Mouse (Mus musculus): ENCODE results near the gene Zbtb42. TPM values are rescaled to one million over a fixed set of nuclear protein-coding genes. Genes with fewer than 3 reads are reported as not detected.

The Zbtb42 gene
- polyA plus RNA-seq, 1 experiment from 2014 or later, result 0.98 TPM

- H3K27ac ChIP-seq (replicated peaks), result no peak overlapping the region
- peaks cover 7% of the 10 kb centered on the region for H3K27me3 ChIP-seq
- 17% methylated on average over 15 of the region's 15 CpGs for WGBS
- H3K9me3 ChIP-seq, result no peaks in the 10 kb centered on the region
- peaks cover 7% of the 10 kb centered on the region for H3K4me1 ChIP-seq
- no peaks in the 10 kb centered on the region for H3K36me3 ChIP-seq
- H3K4me3 ChIP-seq, result no peak overlapping the region
- no peak overlapping the region for H3K4me2 ChIP-seq (replicated peaks)
- 0 out of 2 replicates have a peak, but pooled peaks have one; percentile 23 for ATAC-seq (replicated peaks)
- no peak overlapping the region for H3K9ac ChIP-seq (replicated peaks)
These were observed 21.9 kb downstream of the Zbtb42 start for GRCm38 (mm10) chr12:112700522-112700921.

- Histone ChIP-seq H3K9me3 (no peaks in the 10 kb centered on the region), H3K4me3 (no peak overlapping the region), H3K9ac (replicated peaks) (no peak overlapping the region), H3K27me3 (peaks cover 8% of the 10 kb centered on the region), H3K36me3 (no peaks in the 10 kb centered on the region), H3K4me2 (replicated peaks) (no peak overlapping the region), H3K27ac (replicated peaks) (no peak overlapping the region), H3K4me1 (peaks cover 13% of the 10 kb centered on the region)
- no peak for ATAC-seq (replicated peaks)
- 73% methylated on average over 6 of the region's 6 CpGs for WGBS
These were observed 24.0 kb downstream of the Zbtb42 start for GRCm38 (mm10) chr12:112702374-112703320.

- Histone ChIP-seq H3K4me2 (replicated peaks) (peak overlapping the region; percentile 34), H3K27ac (replicated peaks) (no peak overlapping the region), H3K9ac (replicated peaks) (no peak overlapping the region), H3K9me3 (no peaks in the 10 kb centered on the region), H3K4me1 (peaks cover 6% of the 10 kb centered on the region), H3K36me3 (no peaks in the 10 kb centered on the region), H3K27me3 (peaks cover 6% of the 10 kb centered on the region; the same call in 1 of the 2 replicates), H3K4me3 (peak overlapping the region; percentile 20)
- ATAC-seq (replicated peaks), result peak; percentile 86
- WGBS, result 14% methylated on average over 32 of the region's 32 CpGs
These were observed 28.3 kb downstream of the Zbtb42 start for GRCm38 (mm10) chr12:112706704-112707572.

- peak overlapping the region; percentile 34 for H3K4me2 ChIP-seq (replicated peaks)
- no peaks in the 10 kb centered on the region for H3K9me3 ChIP-seq
- no peak overlapping the region for H3K27ac ChIP-seq (replicated peaks)
- H3K4me3 ChIP-seq, result peak overlapping the region; percentile 20; the same call in 1 of the 2 replicates
- H3K4me1 ChIP-seq, result peaks cover 6% of the 10 kb centered on the region
- ATAC-seq (replicated peaks), result peak; percentile 28; the same call in 1 of the 2 replicates
- no peaks in the 10 kb centered on the region for H3K36me3 ChIP-seq
- WGBS, result 29% methylated on average over 8 of the region's 8 CpGs
- peaks cover 6% of the 10 kb centered on the region; the same call in 1 of the 2 replicates for H3K27me3 ChIP-seq
- H3K9ac ChIP-seq (replicated peaks), result no peak overlapping the region
These were observed 28.9 kb downstream of the Zbtb42 start for GRCm38 (mm10) chr12:112707573-112707869.

GRCm38 (mm10) chr12:112713984-112714383, 35.4 kb downstream of the Zbtb42 start:
- ATAC-seq (replicated peaks), result peak; percentile 58
- WGBS, result 61% methylated on average over 3 of the region's 3 CpGs
- no peak overlapping the region for H3K9ac ChIP-seq (replicated peaks)

GRCm38 (mm10) chr12:112717140-112717539, 38.5 kb downstream of the Zbtb42 start:
- H3K27me3 ChIP-seq, result no peaks in the 10 kb centered on the region
- H3K9me3 ChIP-seq, result no peaks in the 10 kb centered on the region
- 32% methylated on average over 7 of the region's 7 CpGs for WGBS
- H3K9ac ChIP-seq (replicated peaks), result no peak overlapping the region
- H3K4me3 ChIP-seq, result no peak overlapping the region
- peaks cover 16% of the 10 kb centered on the region for H3K4me1 ChIP-seq
- no peak overlapping the region for H3K27ac ChIP-seq (replicated peaks)
- no peak for ATAC-seq (replicated peaks)
- no peaks in the 10 kb centered on the region for H3K36me3 ChIP-seq
- H3K4me2 ChIP-seq (replicated peaks), result no peak overlapping the region

More at GRCm38 (mm10) chr12:112713984-112714383, 35.4 kb downstream of the Zbtb42 start:
- Histone ChIP-seq H3K9me3 (no peaks in the 10 kb centered on the region), H3K4me3 (no peak overlapping the region), H3K4me2 (replicated peaks) (no peak overlapping the region), H3K36me3 (no peaks in the 10 kb centered on the region), H3K27me3 (peaks cover 3% of the 10 kb centered on the region; the same call in 1 of the 2 replicates), H3K4me1 (peaks cover 11% of the 10 kb centered on the region), H3K27ac (replicated peaks) (peak overlapping the region; percentile 64)

GRCm38 (mm10) chr12:112718995-112719394, 40.4 kb downstream of the Zbtb42 start:
- Histone ChIP-seq H3K36me3 (no peaks in the 10 kb centered on the region), H3K4me1 (peaks cover 25% of the 10 kb centered on the region), H3K27ac (replicated peaks) (no peak overlapping the region), H3K9ac (replicated peaks) (no peak overlapping the region), H3K9me3 (no peaks in the 10 kb centered on the region), H3K4me3 (no peak overlapping the region), H3K4me2 (replicated peaks) (no peak overlapping the region), H3K27me3 (no peaks in the 10 kb centered on the region)
- no peak for ATAC-seq (replicated peaks)
- 72% methylated on average over 5 of the region's 5 CpGs for WGBS

GRCm38 (mm10) chr12:112720216-112720615, 41.6 kb downstream of the Zbtb42 start, which contains the start of gene Cep170b:
TSS of gene Cep170b (plus strand) at chr12:112720455.
- no peaks in the 10 kb centered on the region for H3K9me3 ChIP-seq
- no peak for ATAC-seq (replicated peaks)
- peaks cover 24% of the 10 kb centered on the region for H3K4me1 ChIP-seq
- peak within 1 kb of the TSS; percentile 80; the same call in 1 of the 2 replicates for H3K9ac ChIP-seq (replicated peaks)
- no peak within 1 kb of the TSS for H3K27ac ChIP-seq (replicated peaks)
- H3K36me3 ChIP-seq, result no peaks in the 10 kb centered on the region
- 78% methylated on average over 6 of the region's 6 CpGs for WGBS
- peak within 1 kb of the TSS; percentile 85 for H3K4me2 ChIP-seq (replicated peaks)
- no peaks in the 10 kb centered on the region for H3K27me3 ChIP-seq
- H3K4me3 ChIP-seq, result peak within 1 kb of the TSS; percentile 78

GRCm38 (mm10) chr12:112720890-112721423, 42.3 kb downstream of the Zbtb42 start:
- WGBS, result 42% methylated on average over 12 of the region's 12 CpGs
- no peak overlapping the region for H3K27ac ChIP-seq (replicated peaks)

GRCm38 (mm10) chr12:112721424-112722239, 43.0 kb downstream of the Zbtb42 start:
- Histone ChIP-seq H3K4me3 (peak overlapping the region; percentile 78), H3K4me1 (peaks cover 36% of the 10 kb centered on the region), H3K4me2 (replicated peaks) (peak overlapping the region; percentile 85), H3K9ac (replicated peaks) (peak overlapping the region; percentile 80), H3K27me3 (no peaks in the 10 kb centered on the region), H3K9me3 (no peaks in the 10 kb centered on the region), H3K27ac (replicated peaks) (peak overlapping the region; percentile 59; the same call in 1 of the 2 replicates), H3K36me3 (no peaks in the 10 kb centered on the region)
- peak; percentile 45 for ATAC-seq (replicated peaks)
- WGBS, result 2% methylated on average over 67 of the region's 69 CpGs

More at GRCm38 (mm10) chr12:112720890-112721423, 42.3 kb downstream of the Zbtb42 start:
- no peaks in the 10 kb centered on the region for H3K9me3 ChIP-seq
- H3K4me1 ChIP-seq, result peaks cover 32% of the 10 kb centered on the region
- H3K4me2 ChIP-seq (replicated peaks), result peak overlapping the region; percentile 85
- no peaks in the 10 kb centered on the region for H3K36me3 ChIP-seq
- no peak overlapping the region; the same call in 1 of the 2 replicates for H3K9ac ChIP-seq (replicated peaks)
- ATAC-seq (replicated peaks), result no peak
- no peaks in the 10 kb centered on the region for H3K27me3 ChIP-seq
- peak overlapping the region; percentile 78 for H3K4me3 ChIP-seq

Data from forebrain, embryonic 15.5 days (tissue).